Mouse (Mus musculus): Measurements from ENCODE around the gene Exosc1. TPM values are rescaled to one million over a fixed set of nuclear protein-coding genes. Genes with fewer than 3 reads are reported as not detected.
A peak's percentile ranks its signal among the peaks of the same experiment; 100 is the strongest.

The Exosc1 gene
- total RNA-seq (2021) = 10 to 100 TPM; 12.0 to 16.8 TPM
- long read RNA-seq, experiment 1, transcript Exosc1-201 (8 exons, 1,018 nt) = major isoform, 14 of 18 reads
- long read RNA-seq, experiment 1, partial matches to known transcripts = 1 of 18 reads
- long read RNA-seq, experiment 1, other reads (novel, unspliced or antisense) = 2 of 18 reads
- long read RNA-seq, experiment 2, transcript Exosc1-201 (8 exons, 1,018 nt) = major isoform, 18 of 20 reads
- long read RNA-seq, experiment 2, partial matches to known transcripts = 0 of 20 reads
- long read RNA-seq, experiment 2, other reads (novel, unspliced or antisense) = 2 of 20 reads

DNA sequence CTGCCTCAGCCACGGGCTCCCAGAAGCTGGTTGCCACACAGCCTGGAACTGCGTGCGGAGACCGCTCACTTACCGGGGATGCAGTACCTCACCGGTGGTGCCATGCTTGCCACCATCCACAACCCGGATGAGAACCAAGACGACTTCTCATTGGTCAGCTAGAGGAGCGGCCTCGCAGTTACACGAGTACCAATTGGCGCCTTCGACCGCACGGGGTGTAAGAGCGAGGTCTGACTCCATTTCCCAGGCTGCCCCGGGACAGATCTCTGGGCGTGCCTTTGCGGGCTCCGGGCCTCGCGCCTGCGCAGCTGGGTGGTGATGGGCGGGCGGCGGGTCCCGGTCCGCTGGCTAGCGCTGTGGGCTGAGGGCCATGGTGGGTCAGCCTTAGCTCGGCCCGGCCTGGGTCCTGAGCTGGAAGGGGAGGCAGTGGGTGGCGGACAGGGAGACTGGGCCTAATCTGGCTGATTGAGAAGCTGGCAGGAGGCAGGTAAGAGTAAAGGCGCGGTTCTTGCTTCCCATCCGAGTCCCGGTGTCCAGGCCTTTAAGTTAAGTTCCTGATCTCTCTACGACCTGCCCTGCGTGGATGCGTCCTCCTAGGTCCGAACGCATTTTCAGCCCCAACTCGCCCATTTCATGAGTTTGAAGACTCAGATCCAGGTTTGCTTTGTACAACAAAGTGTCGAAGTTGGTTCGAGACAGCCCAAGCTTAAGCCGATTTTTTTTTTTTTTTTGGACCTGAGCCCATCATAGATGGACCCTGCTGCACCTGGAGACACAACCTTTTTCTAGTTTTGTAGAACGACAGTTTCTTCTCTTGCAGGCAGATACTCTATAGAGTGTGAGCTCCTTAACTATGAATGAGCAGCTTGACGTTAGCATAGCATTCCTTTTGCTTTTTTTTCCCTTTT is at the start of gene Exosc1, which contains the start of gene Zdhhc16:
Gene Exosc1, minus strand, starts transcription at position 245 of the 908 bp plus-strand sequence.
Gene Zdhhc16, plus strand, starts transcription at position 302 of the 908 bp plus-strand sequence.
- DNase-seq = peak; percentile 98
- intact Hi-C loops (cut with DNase I; ENCODE audit: low total_unique reads) = no loop called here

DNA sequence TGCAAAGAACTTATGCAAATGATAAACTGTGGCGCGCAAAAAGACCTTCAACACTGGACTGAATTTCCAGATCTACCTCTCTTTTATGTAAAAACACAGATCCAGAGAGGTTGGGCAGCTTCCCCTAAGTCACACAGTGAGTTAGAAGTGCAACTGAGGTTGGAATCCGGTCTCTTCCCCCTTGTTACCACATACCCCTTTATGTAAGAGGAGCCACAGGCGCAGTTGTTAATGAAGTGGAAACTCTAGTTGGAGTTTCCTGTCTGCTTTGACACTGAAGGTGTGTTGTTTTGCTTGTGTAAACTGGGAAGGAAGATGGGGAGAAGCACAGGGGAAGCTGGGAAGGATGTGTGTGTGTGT is 49.5 kb upstream of the Exosc1 start:
- no peak for DNase-seq
- intact Hi-C loops (cut with DNase I; ENCODE audit: low total_unique reads) = loop anchor here (5.0 kb wide), 1 partner anchor 40 kb away; no protein-coding TSS in a partner anchor

- intact Hi-C loops (cut with DNase I; ENCODE audit: low total_unique reads) = loop anchor here (5.0 kb wide), 1 partner anchor 40 kb away; no protein-coding TSS in a partner anchor
- DNase-seq = peak; percentile 71
Observed at GRCm38 (mm10) chr19:41981931-41982790, 48.9 kb upstream of the Exosc1 start.

- intact Hi-C loops (cut with DNase I; ENCODE audit: low total_unique reads) = loop anchor here (5.0 kb wide), 1 partner anchor 41 kb away; no protein-coding TSS in a partner anchor
- no peak for DNase-seq
Observed at GRCm38 (mm10) chr19:41981595-41981927, 48.3 kb upstream of the Exosc1 start, which contains the start of gene Ubtd1. Gene Ubtd1 (plus strand): TSS chr19:41981763.

GRCm38 (mm10) chr19:41980819-41981594 is 47.8 kb upstream of the Exosc1 start, which contains the start of gene Mms19:
Gene Mms19 (minus strand): TSS chr19:41981157.
- DNase-seq = peak; percentile 98
- intact Hi-C loops (cut with DNase I; ENCODE audit: low total_unique reads) = loop anchor here (5.0 kb wide), 1 partner anchor 41 kb away; no protein-coding TSS in a partner anchor

- intact Hi-C loops (cut with DNase I; ENCODE audit: low total_unique reads) = loop anchor here (5.0 kb wide), 1 partner anchor 42 kb away; no protein-coding TSS in a partner anchor
- peak; percentile 20 for DNase-seq
Observed at GRCm38 (mm10) chr19:41980422-41980818, 47.2 kb upstream of the Exosc1 start.

- intact Hi-C loops (cut with DNase I; ENCODE audit: low total_unique reads) = no loop called here
Observed at GRCm38 (mm10) chr19:41973891-41974794, 40.9 kb upstream of the Exosc1 start.

GRCm38 (mm10) chr19:41969618-41970017 is 36.4 kb upstream of the Exosc1 start:
- no peak for DNase-seq
- intact Hi-C loops (cut with DNase I; ENCODE audit: low total_unique reads) = no loop called here

More at GRCm38 (mm10) chr19:41973891-41974794, 40.9 kb upstream of the Exosc1 start:
- no peak for DNase-seq

GRCm38 (mm10) chr19:41953574-41953973 is 20.4 kb upstream of the Exosc1 start:
- DNase-seq = no peak
- intact Hi-C loops (cut with DNase I; ENCODE audit: low total_unique reads) = no loop called here

DNA sequence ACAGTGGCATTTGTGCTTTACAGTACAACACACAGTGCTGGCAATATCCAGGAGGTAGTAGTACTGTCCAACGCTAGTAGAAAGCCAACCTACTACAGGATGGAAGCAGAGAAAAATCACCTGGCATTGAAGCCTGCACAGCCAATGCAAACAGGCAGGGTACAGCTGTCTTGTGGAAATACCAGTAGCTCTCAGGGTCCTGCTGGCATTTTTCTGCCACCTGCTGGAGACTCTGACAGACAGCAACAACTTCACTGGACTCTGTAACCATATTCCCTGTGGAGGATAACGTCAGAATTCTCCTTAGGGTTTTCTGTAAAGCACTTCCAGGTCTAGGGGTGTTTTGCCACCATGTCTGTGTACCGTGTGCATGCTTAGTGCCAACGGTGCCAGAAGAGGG is 19.1 kb upstream of the Exosc1 start:
- no peak for DNase-seq
- intact Hi-C loops (cut with DNase I; ENCODE audit: low total_unique reads) = no loop called here

DNA sequence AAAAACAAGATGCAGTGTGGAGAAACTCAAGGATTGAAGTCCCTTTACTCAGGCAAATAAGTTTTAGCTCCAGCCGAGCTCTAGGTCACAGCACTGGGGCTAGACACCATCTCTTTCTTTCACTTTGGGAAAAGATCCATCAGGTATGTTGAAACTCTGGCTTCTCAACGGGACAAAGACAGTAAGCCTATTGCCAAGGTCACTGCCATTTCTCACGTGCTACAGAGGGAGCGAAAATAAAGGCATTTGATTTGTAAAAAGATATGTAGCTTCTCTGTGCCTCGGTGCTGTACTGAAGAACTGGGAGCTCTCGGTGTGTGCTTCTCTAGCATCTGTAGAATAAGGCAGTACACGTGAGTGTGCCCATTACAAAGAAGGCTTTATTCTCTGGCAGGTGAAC is 10.6 kb upstream of the Exosc1 start:
- DNase-seq = no peak
- intact Hi-C loops (cut with DNase I; ENCODE audit: low total_unique reads) = no loop called here

DNA sequence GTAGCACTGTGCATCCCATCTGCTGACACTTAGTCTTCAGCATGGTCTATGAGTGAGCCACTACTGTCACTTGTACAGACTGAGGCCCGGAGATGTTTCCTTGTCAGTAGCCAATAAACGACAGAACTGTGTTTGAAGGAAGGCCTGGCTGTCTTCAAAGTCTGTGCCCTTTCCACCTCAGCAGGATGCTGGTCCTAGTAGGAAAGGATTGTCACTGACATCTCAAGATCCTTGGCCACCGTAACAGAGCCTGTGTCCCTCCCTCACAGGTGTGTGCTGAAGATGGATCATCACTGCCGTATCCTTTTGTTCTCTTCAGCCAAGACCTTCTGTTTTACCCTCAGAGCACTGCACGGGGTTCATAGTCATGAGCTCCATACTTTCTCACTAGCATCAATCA is 5.3 kb upstream of the Exosc1 start:
- intact Hi-C loops (cut with DNase I; ENCODE audit: low total_unique reads) = loop anchor here (5.0 kb wide), 1 partner anchor 39 kb away; no protein-coding TSS in a partner anchor
- no peak for DNase-seq

GRCm38 (mm10) chr19:41935921-41936320 is 2.7 kb upstream of the Exosc1 start:
- DNase-seq = no peak
- intact Hi-C loops (cut with DNase I; ENCODE audit: low total_unique reads) = loop anchor here (5.0 kb wide), 1 partner anchor 41 kb away; no protein-coding TSS in a partner anchor

DNA sequence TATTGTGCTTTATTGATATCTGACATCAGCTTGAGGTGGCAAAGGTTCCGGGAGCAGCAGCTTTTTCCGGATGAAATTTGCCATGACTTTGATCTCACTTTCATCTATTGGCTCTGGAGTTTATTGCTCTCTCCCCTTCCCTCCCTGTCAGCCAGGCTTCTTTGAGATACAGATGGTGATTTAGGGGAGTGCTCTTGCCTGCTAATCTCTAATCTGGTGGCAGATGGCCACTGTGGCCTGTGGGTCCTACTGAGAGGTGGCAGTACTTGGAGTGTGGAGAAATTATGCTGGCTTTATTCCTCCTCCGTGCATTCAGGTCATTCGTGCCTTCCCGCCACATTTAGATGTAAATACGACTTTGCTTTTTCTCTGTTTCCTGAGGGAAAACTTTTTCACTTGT is 901 bp upstream of the Exosc1 start:
- intact Hi-C loops (cut with DNase I; ENCODE audit: low total_unique reads) = no loop called here
- DNase-seq = no peak

DNA sequence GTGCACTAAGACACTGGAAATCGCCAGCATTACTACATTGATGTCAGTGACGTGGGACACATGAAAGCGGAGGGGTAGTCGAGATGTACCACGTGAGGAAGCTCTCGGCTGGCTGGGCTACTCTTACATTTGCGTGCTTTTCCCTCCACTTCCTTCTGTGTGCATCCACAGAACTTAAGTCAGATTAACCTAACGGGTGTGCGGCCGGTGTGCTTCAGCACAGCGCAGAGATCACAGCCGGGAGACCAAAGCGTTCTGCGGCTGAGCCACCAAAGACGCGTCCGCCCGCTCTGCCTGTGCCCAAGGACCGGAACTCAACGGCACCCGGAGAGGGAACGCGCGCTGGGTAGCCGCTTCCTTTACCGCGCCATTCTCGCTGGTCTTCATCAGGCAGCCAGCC is 537 bp downstream of the Exosc1 start:
- intact Hi-C loops (cut with DNase I; ENCODE audit: low total_unique reads) = no loop called here
- no peak for DNase-seq

DNA sequence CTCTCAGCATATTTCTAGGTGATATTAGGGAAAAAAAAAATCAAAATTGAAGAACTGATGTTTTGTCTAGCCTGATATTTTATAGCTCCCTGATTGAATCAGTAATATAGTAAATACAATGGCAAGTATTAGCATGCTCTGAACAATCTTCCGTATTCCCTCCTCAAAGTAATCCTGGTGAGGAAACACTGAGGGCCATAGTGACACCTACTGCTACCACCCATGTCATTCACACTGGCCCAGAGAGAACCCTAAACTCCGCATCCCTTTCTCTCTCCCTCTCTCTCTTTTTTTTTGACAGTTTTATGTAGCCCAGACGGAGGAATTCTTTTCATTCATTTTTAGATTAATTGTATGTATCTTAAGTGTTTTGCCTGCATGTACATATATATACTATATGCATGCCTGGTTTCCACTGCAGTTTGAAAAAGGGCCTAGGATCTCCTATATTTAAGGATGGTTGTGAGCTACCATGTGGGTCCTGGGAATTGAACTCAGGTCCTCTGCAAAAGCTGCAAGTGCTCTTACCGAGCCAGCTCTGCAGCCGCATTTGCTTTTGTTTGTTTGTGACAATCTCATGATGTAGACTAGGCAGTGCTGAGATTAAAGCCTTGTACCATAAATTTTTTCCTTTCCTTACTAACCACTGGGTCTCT is 12.7 kb downstream of the Exosc1 start:
- DNase-seq = no peak
- intact Hi-C loops (cut with DNase I; ENCODE audit: low total_unique reads) = no loop called here

GRCm38 (mm10) chr19:41919471-41919870 is 13.8 kb downstream of the Exosc1 start:
- no peak for DNase-seq

More at GRCm38 (mm10) chr19:41919471-41919870, 13.8 kb downstream of the Exosc1 start:
- intact Hi-C loops (cut with DNase I; ENCODE audit: low total_unique reads) = no loop called here
